ENCODE assay signal across 25 mouse cellular contexts in the genomic region with DNA sequence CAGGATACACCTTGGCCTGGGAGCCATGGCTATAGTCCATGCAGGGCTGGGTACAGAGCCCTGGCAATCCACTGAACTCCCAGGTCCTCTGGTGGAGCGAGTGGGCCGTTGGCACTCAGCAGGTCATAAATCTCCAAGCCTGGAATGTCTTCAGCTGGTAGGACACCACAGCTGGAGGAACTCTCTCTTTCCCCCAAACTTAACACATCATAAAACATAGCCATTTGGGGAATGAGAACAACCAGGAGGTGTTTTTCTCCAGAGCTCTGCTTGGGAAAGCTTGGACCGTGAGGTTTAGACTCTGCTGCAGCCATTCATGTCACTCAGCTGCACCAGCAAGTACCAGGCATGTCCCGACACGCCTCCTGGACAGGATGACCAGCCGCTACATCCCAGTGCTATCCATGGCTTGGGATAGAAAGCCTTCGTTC.
DNase-seq lines count a peak whose midpoint lies in the region; ATAC-seq lines count a peak whose summit lies in the region.
"Had no signal": no experiment of that assay in that cellular context is flagged by ENCODE, and none has a peak within 500 bp of the region (broad histone marks: within the 10 kb centered on the region; RNA-seq: fewer than 3 reads in every experiment).

No protein-coding gene starts in this region.

- no peak overlapping the region for H3K4me3 ChIP-seq in lung, embryonic 16.5 days (ENCODE audit: low read length)
- H3K4me3 ChIP-seq: embryonic facial prominence, embryonic 15.5 days; gastrocnemius, adult 2 months; heart, embryonic 15.5 days; hindbrain, embryonic 10.5 days; liver, embryonic 15.5 days; megakaryocyte, embryonic 14.5 days; stomach, embryonic 15.5 days had no signal

- ATAC-seq in lung, embryonic 16.5 days (ENCODE audit: low read depth) = peak; percentile 77
- ATAC-seq in granulocyte monocyte progenitor cell, adult 5-6 weeks (replicated peaks; ENCODE audit: poor library complexity, severe bottlenecking) = no peak
- ATAC-seq: activated CD4-positive, CD25-positive, alpha-beta regulatory T cell, adult 4 months; CD4-positive, CD25-positive, alpha-beta regulatory T cell, adult 4 months; forebrain, postnatal 0 days; hindbrain, postnatal 0 days; midbrain, embryonic 16.5 days had no signal

- peak; percentile 9 for DNase-seq in embryo, embryonic 11 days
- DNase-seq in embryo, embryonic 9.5 days (ENCODE audit: extremely low spot score) = no peak
- peak; percentile 33 to 56 for DNase-seq in kidney, postnatal 4 days
- DNase-seq in kidney, postnatal 14 days = no peak
- peak; percentile 35 for DNase-seq in mesoderm, embryonic 11.5 days (ENCODE audit: low read depth, low spot score)
- no peak for DNase-seq in left cerebral cortex, adult 9 months (ENCODE audit: low spot score in 2 of 2)
- DNase-seq: adrenal gland, postnatal 10 days; cerebellum, adult 9-11 months; forebrain, postnatal 0 days; gastrocnemius, adult 2 months; heart, adult 18-20 months; kidney, adult 9 months; right cerebral cortex, postnatal 14 days had no signal

- H3K9me3 ChIP-seq in lung, embryonic 16.5 days (ENCODE audit: control insufficient read depth, low read length) = no peaks in the 10 kb centered on the region
- H3K9me3 ChIP-seq: embryonic facial prominence, embryonic 15.5 days; heart, embryonic 15.5 days; hindbrain, embryonic 10.5 days; liver, embryonic 15.5 days; stomach, embryonic 15.5 days had no signal

- H3K4me2 ChIP-seq in lung, embryonic 16.5 days (ENCODE audit: low read depth, low read length) = no peak overlapping the region
- H3K4me2 ChIP-seq: embryonic facial prominence, embryonic 15.5 days; heart, embryonic 15.5 days; liver, embryonic 15.5 days; stomach, embryonic 15.5 days had no signal

- H3K27me3 ChIP-seq in lung, embryonic 16.5 days (ENCODE audit: control insufficient read depth, insufficient read depth, low read depth, low read length) = no peaks in the 10 kb centered on the region
- H3K27me3 ChIP-seq: embryonic facial prominence, embryonic 15.5 days; heart, embryonic 15.5 days; liver, embryonic 15.5 days; megakaryocyte, embryonic 14.5 days; stomach, embryonic 15.5 days had no signal

- no peaks in the 10 kb centered on the region for H3K36me3 ChIP-seq in lung, embryonic 16.5 days (ENCODE audit: control insufficient read depth, insufficient read depth, low read length)
- H3K36me3 ChIP-seq: embryonic facial prominence, embryonic 15.5 days; heart, embryonic 15.5 days; hindbrain, embryonic 10.5 days; liver, embryonic 15.5 days; stomach, embryonic 15.5 days had no signal

- H3K4me1 ChIP-seq in lung, embryonic 16.5 days (replicated peaks; ENCODE audit: control insufficient read depth, insufficient read depth, low read length) = peaks cover 13% of the 10 kb centered on the region; the same call in 1 of the 2 replicates
- H3K4me1 ChIP-seq: heart, embryonic 15.5 days; hindbrain, embryonic 10.5 days; liver, embryonic 15.5 days; megakaryocyte, embryonic 14.5 days; stomach, embryonic 15.5 days had no signal

- no peak overlapping the region for H3K9ac ChIP-seq in lung, embryonic 16.5 days (ENCODE audit: low read length)
- H3K9ac ChIP-seq: embryonic facial prominence, embryonic 15.5 days; forebrain, postnatal 0 days; heart, embryonic 15.5 days; liver, embryonic 15.5 days; stomach, embryonic 15.5 days had no signal

- 52% methylated on average over 7 of the region's 7 CpGs for WGBS in lung, embryonic 16.5 days

- no peak overlapping the region for H3K27ac ChIP-seq in lung, embryonic 16.5 days (ENCODE audit: low read length)
- H3K27ac ChIP-seq: embryonic facial prominence, embryonic 15.5 days; gastrocnemius, adult 2 months; heart, embryonic 15.5 days; hindbrain, embryonic 10.5 days; hindbrain, postnatal 0 days; liver, embryonic 15.5 days; stomach, embryonic 15.5 days had no signal

Comparison
In these comparisons a context has a peak if more than half of its experiments do, and no peak if none do; other contexts are left out.
1. DNase-seq: peak in embryo, embryonic 11 days (single experiment), kidney, postnatal 4 days (2 of 2) and mesoderm, embryonic 11.5 days (single experiment); none in embryo, embryonic 9.5 days (single experiment), kidney, postnatal 14 days (single experiment) and left cerebral cortex, adult 9 months (0 of 2).